27 mouse cellular contexts compared by ENCODE assay signal in the genomic region with DNA sequence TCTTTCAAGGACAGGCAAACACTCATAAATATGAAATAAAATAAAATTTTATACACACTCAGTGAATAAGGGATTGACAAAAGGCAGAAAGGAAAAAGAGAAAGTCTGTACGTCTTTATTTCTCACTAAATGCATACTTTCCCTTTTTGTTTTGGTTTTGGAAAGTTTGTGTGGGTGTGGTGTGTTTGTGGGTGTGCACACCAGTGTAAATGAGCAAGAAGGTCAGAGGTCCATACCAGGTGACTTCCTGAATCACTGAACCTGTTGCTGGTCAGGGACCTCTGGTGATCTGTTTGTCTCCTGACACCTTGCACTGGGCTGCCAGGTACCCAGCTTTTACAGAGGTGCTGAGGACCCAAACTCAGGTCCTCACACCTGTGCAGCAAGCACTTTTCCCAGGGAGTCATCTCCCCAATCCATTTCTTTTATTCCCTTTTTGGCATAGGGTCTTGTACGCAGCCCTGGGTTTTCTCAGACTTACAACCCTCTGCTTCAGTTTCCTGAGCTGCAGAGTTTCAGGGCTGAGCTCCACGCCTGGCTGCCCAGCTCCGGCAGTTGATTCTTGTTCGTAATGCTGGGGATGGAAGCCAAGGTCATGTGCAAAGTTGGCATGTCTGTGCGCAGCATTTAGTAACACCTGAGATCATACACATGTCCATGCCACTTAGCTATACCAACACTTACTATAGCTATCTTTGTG. TPM values are rescaled to one million over a fixed set of nuclear protein-coding genes. Genes with fewer than 3 reads are reported as not detected.
DNase-seq lines count a peak whose midpoint lies in the region; ATAC-seq and TF ChIP-seq lines count a peak whose summit lies in the region.
"Had no signal": no experiment of that assay in that cellular context is flagged by ENCODE, and none has a peak within 500 bp of the region (broad histone marks: within the 10 kb centered on the region; RNA-seq: fewer than 3 reads in every experiment).

No protein-coding gene starts in this region.

- peak; percentile 62 for DNase-seq in kidney, adult 2 months
- no peak for DNase-seq in CH12.LX (ENCODE audit: extremely low read depth)
- DNase-seq in kidney, postnatal 14 days, result peak; percentile 35
- no peak for DNase-seq in ovary, postnatal 10 days (ENCODE audit: low spot score)
- DNase-seq in gastrocnemius, postnatal 14 days, result no peak
- DNase-seq: adrenal gland, postnatal 10 days; cerebellum, adult 8-10 months; cerebellum, postnatal 25 days; forebrain, postnatal 0 days; lung, postnatal 10 days; midbrain, embryonic 14.5 days; thymus, adult 18-20 months; thymus, postnatal 25 days had no signal

- intact Hi-C loops in gastrocnemius, postnatal 14 days (cut with DNase I; ENCODE audit: low total_unique reads), result no loop called here

- WGBS in kidney, adult 2 months, result 35% methylated on average over 6 of the region's 6 CpGs
- WGBS in kidney, embryonic 16.5 days, result 52% methylated on average over 6 of the region's 6 CpGs

- H3K4me3 ChIP-seq in kidney, adult 2 months (ENCODE audit: insufficient read depth, low read depth, low read length), result no peak overlapping the region
- no peak overlapping the region for H3K4me3 ChIP-seq in kidney, embryonic 16.5 days (ENCODE audit: low read length)
- H3K4me3 ChIP-seq in CH12.LX (replicated peaks in 1 of 3; ENCODE audit: low read depth in 2 of 3, low read length in 2 of 3, poor library complexity in 1 of 3), result no peak overlapping the region
- H3K4me3 ChIP-seq: embryonic facial prominence, embryonic 10.5 days; embryonic facial prominence, embryonic 15.5 days; forebrain, embryonic 12.5 days; heart, embryonic 15.5 days; intestine, embryonic 15.5 days; limb, embryonic 12.5 days; neural tube, embryonic 15.5 days had no signal

- no peak for ATAC-seq in kidney, embryonic 16.5 days (ENCODE audit: low FRiP score, low TSS enrichment)
- 0 out of 2 replicates have a peak, but pooled peaks have one; percentile 16 for ATAC-seq in neutrophil, adult 5-6 weeks (ENCODE audit: extremely low read depth, insufficient number of reproducible peaks, low FRiP score, poor library complexity, severe bottlenecking)
- ATAC-seq: forebrain, postnatal 0 days; hindbrain, embryonic 16.5 days; intestine, embryonic 15.5 days had no signal

- no peaks in the 10 kb centered on the region for H3K79me2 ChIP-seq in CH12.LX (replicated peaks; ENCODE audit: control insufficient read depth, extremely low read depth, insufficient read depth, poor library complexity, severe bottlenecking)

- H3K36me3 ChIP-seq in kidney, adult 2 months (ENCODE audit: control insufficient read depth, insufficient read depth, low read length), result no peaks in the 10 kb centered on the region
- H3K36me3 ChIP-seq in kidney, embryonic 16.5 days (ENCODE audit: insufficient read depth, low read length), result no peaks in the 10 kb centered on the region
- H3K36me3 ChIP-seq in CH12.LX (replicated peaks in 1 of 2; ENCODE audit: control insufficient read depth in 1 of 2, insufficient read depth in 1 of 2, low read length in 1 of 2), result no peaks in the 10 kb centered on the region
- H3K36me3 ChIP-seq: embryonic facial prominence, embryonic 10.5 days; embryonic facial prominence, embryonic 15.5 days; forebrain, embryonic 12.5 days; G1E; heart, embryonic 15.5 days; intestine, embryonic 15.5 days; limb, embryonic 12.5 days; neural tube, embryonic 15.5 days had no signal

- TF ChIP-seq EP300 in CH12.LX (IDR thresholded peaks at IDR 0.05; ENCODE audit: low read length), result no peak

- H3K4me2 ChIP-seq in kidney, embryonic 16.5 days (replicated peaks; ENCODE audit: low read depth, low read length), result no peak overlapping the region
- H3K4me2 ChIP-seq in CH12.LX (ENCODE audit: insufficient read depth, low read depth, poor library complexity, severe bottlenecking), result peak overlapping the region; percentile 22; the same call in 1 of the 2 replicates
- H3K4me2 ChIP-seq: embryonic facial prominence, embryonic 15.5 days; forebrain, embryonic 12.5 days; heart, embryonic 15.5 days; intestine, embryonic 15.5 days; limb, embryonic 12.5 days; liver, embryonic 11.5 days; neural tube, embryonic 15.5 days had no signal

- peaks cover 3% of the 10 kb centered on the region; the same call in 1 of the 2 replicates for H3K9me3 ChIP-seq in kidney, embryonic 16.5 days (ENCODE audit: low read length)
- peaks cover 2% of the 10 kb centered on the region for H3K9me3 ChIP-seq in CH12.LX (replicated peaks; ENCODE audit: low read length)
- H3K9me3 ChIP-seq: embryonic facial prominence, embryonic 10.5 days; embryonic facial prominence, embryonic 15.5 days; forebrain, embryonic 12.5 days; G1E; heart, embryonic 15.5 days; intestine, embryonic 15.5 days; limb, embryonic 12.5 days; neural tube, embryonic 15.5 days had no signal

- dilution Hi-C loops in CH12.LX (cut with MboI; ENCODE audit: extremely low pct_ligation_motif_present, extremely low pct_unique_long_range_greater_than_20kb, low sequenced_read_pairs), result no loop called here

- in situ Hi-C loops in CH12.LX (cut with MboI; ENCODE audit: low pct_ligation_motif_present, low pct_unique_long_range_greater_than_20kb, low sequenced_read_pairs), result no loop called here

- no peaks in the 10 kb centered on the region for H3K4me1 ChIP-seq in kidney, adult 2 months (ENCODE audit: control insufficient read depth, insufficient read depth, low read length)
- peaks cover 3% of the 10 kb centered on the region; the same call in 1 of the 2 replicates for H3K4me1 ChIP-seq in kidney, embryonic 16.5 days (ENCODE audit: insufficient read depth, low read length)
- H3K4me1 ChIP-seq in CH12.LX (ENCODE audit: control insufficient read depth in 1 of 2, insufficient read depth in 2 of 2), result peaks cover 5 to 37% of the 10 kb centered on the region in 2 experiments; a peak in 3 of 4 replicates
- H3K4me1 ChIP-seq: embryonic facial prominence, embryonic 10.5 days; embryonic facial prominence, embryonic 15.5 days; forebrain, embryonic 12.5 days; heart, embryonic 15.5 days; intestine, embryonic 15.5 days; limb, embryonic 12.5 days; neural tube, embryonic 15.5 days had no signal

- TF ChIP-seq POLR2A in kidney, adult 2 months (IDR thresholded peaks at IDR 0.05; ENCODE audit: low read depth, low read length), result no peak
- no peak for TF ChIP-seq POLR2A in CH12.LX (IDR thresholded peaks at IDR 0.05; ENCODE audit: low read depth, low read length)

- no peak for TF ChIP-seq CTCF in kidney, adult 2 months (conservative IDR thresholded peaks at IDR 0.05; ENCODE audit: insufficient read depth, insufficient read length, low read depth, low read length)
- TF ChIP-seq CTCF in CH12.LX (conservative IDR thresholded peaks at IDR 0.05 in 1 of 2, IDR thresholded peaks at IDR 0.05 in 1 of 2; ENCODE audit: low read depth in 2 of 2, low read length in 2 of 2), result no peak

- H3K27me3 ChIP-seq in kidney, adult 2 months (replicated peaks; ENCODE audit: control insufficient read depth, insufficient read depth, low read length), result no peaks in the 10 kb centered on the region
- H3K27me3 ChIP-seq in kidney, embryonic 16.5 days (ENCODE audit: insufficient read depth, low read length), result no peaks in the 10 kb centered on the region
- H3K27me3 ChIP-seq in CH12.LX (replicated peaks), result no peaks in the 10 kb centered on the region
- H3K27me3 ChIP-seq: embryonic facial prominence, embryonic 15.5 days; forebrain, embryonic 12.5 days; heart, embryonic 15.5 days; intestine, embryonic 15.5 days; limb, embryonic 12.5 days; neural tube, embryonic 15.5 days had no signal

- H3K9ac ChIP-seq in kidney, embryonic 16.5 days (replicated peaks; ENCODE audit: low read length), result no peak overlapping the region
- H3K9ac ChIP-seq in CH12.LX (ENCODE audit: insufficient read depth, low read depth), result no peak overlapping the region
- H3K9ac ChIP-seq: embryonic facial prominence, embryonic 15.5 days; forebrain, embryonic 12.5 days; forebrain, postnatal 0 days; heart, embryonic 15.5 days; intestine, embryonic 15.5 days; limb, embryonic 12.5 days; neural tube, embryonic 15.5 days had no signal

- TF ChIP-seq RAD21 in CH12.LX (IDR thresholded peaks at IDR 0.05; ENCODE audit: low read depth, low read length), result no peak

- H3K27ac ChIP-seq in kidney, adult 2 months (ENCODE audit: insufficient read depth, low read depth, low read length), result no peak overlapping the region
- H3K27ac ChIP-seq in kidney, embryonic 16.5 days (ENCODE audit: low read length), result no peak overlapping the region
- no peak overlapping the region for H3K27ac ChIP-seq in CH12.LX (ENCODE audit: insufficient read depth, low read depth)
- H3K27ac ChIP-seq: embryonic facial prominence, embryonic 10.5 days; embryonic facial prominence, embryonic 15.5 days; forebrain, embryonic 12.5 days; heart, embryonic 15.5 days; intestine, embryonic 15.5 days; limb, embryonic 12.5 days; macrophage; neural tube, embryonic 15.5 days had no signal

TF ChIP-seq in CH12.LX, 34 proteins besides CTCF, POLR2A, EP300 and RAD21:
- TF ChIP-seq ETS1 (conservative IDR thresholded peaks at IDR 0.05; ENCODE audit: low read depth, low read length) (no peak), MEF2A (IDR thresholded peaks at IDR 0.05; ENCODE audit: borderline replicate concordance, low read depth, low read length) (no peak), TBP (conservative IDR thresholded peaks at IDR 0.05; ENCODE audit: low read depth, low read length) (no peak), BHLHE40 (IDR thresholded peaks at IDR 0.05; ENCODE audit: low read depth, low read length) (peak; percentile 32; the same call in 1 of the 2 replicates)

RNA-seq across cellular contexts. Expression of gene Tlr1, which starts 24.6 kb away (rescaled TPM):
- 0.96 and 2.7 TPM in 2 replicates for polyA plus RNA-seq in kidney, adult 2 months (2012; rRNA removed)
- 0.58 and 0.62 TPM in 2 replicates for polyA plus RNA-seq in kidney, embryonic 16.5 days (2015; fragmentation: Nextera tagmentation; extraction: Ambion mirVana)
- total RNA-seq in CH12.LX (2012; rRNA removed), result 4.3 and 6.4 TPM in 2 replicates
- total RNA-seq in CH12.LX (2014; rRNA removed), result 22.2 and 22.5 TPM in 2 replicates
- polyA plus RNA-seq in CH12.LX (2012; ENCODE audit: insufficient read length, low read depth), result 21.3 and 26.5 TPM in 2 replicates
- 84.2 and 96.3 TPM in 2 replicates for total RNA-seq in neutrophil, adult 5-6 weeks (2017)
- total RNA-seq in gastrocnemius, postnatal 14 days (2021), result under 1 TPM; 0.18 to 0.39 TPM
- total RNA-seq: gastrocnemius, adult 8-10 months had no signal
- polyA plus RNA-seq: G1E had no signal

RNA-seq across cellular contexts. Expression of gene Tlr6, which starts 51.2 kb away (rescaled TPM):
- polyA plus RNA-seq in kidney, adult 2 months (2012; rRNA removed), result 0.33 and 0.41 TPM in 2 replicates
- 0.62 and 0.77 TPM in 2 replicates for polyA plus RNA-seq in kidney, embryonic 16.5 days (2015; fragmentation: Nextera tagmentation; extraction: Ambion mirVana)
- total RNA-seq in CH12.LX (2012; rRNA removed) (0.72 and 1.0 TPM in 2 replicates), CH12.LX (2014; rRNA removed) (2.5 and 5.1 TPM in 2 replicates)
- 4.6 and 5.4 TPM in 2 replicates for polyA plus RNA-seq in CH12.LX (2012; ENCODE audit: insufficient read length, low read depth)
- total RNA-seq in neutrophil, adult 5-6 weeks (2017), result 31.0 and 37.8 TPM in 2 replicates
- 1 to 10 TPM; 1.4 to 1.9 TPM for total RNA-seq in gastrocnemius, postnatal 14 days (2021)
- polyA plus RNA-seq: G1E had no signal

Comparison
In these comparisons a context has a peak if more than half of its experiments do, and no peak if none do; other contexts are left out.
1. DNase-seq: peak in kidney, adult 2 months (single experiment) and kidney, postnatal 14 days (single experiment); none in CH12.LX (single experiment), ovary, postnatal 10 days (single experiment) and gastrocnemius, postnatal 14 days (single experiment).